Mouse (Mus musculus) cerebellum, adult 11 months (tissue): ENCODE results near the gene Gm26741.
"Not testable (repeated sequence)": the region's sequence is repeated elsewhere in the genome, so short reads cannot be mapped to it uniquely, and the experiment has no call there.

Experiments
- DNase-seq: peaks from one replicate; pipeline ENCODE4 v3.0.0; 2022

The Gm26741 gene

GRCm38 (mm10) chr10:52358467-52358866 is at the start of gene Gm26741:
Gm26741 (plus strand) TSS chr10:52358767.
- no peak for DNase-seq

- DNase-seq, result no peak
Measured at GRCm38 (mm10) chr10:52309196-52309595, 49.4 kb upstream of the Gm26741 start.

GRCm38 (mm10) chr10:52319506-52320286 is 38.9 kb upstream of the Gm26741 start:
- no peak for DNase-seq

GRCm38 (mm10) chr10:52321918-52322317 is 36.6 kb upstream of the Gm26741 start:
- DNase-seq, result no peak

GRCm38 (mm10) chr10:52331007-52331406 is 27.6 kb upstream of the Gm26741 start:
- DNase-seq, result peak; percentile 14

GRCm38 (mm10) chr10:52343324-52343723 is 15.2 kb upstream of the Gm26741 start:
- not testable (repeated sequence) for DNase-seq

GRCm38 (mm10) chr10:52353184-52353583 is 5.4 kb upstream of the Gm26741 start:
- DNase-seq, result no peak

GRCm38 (mm10) chr10:52360241-52360735 is 1.7 kb downstream of the Gm26741 start:
- DNase-seq, result peak; percentile 39

- no peak for DNase-seq
Measured at GRCm38 (mm10) chr10:52360862-52361609, 2.5 kb downstream of the Gm26741 start.

- no peak for DNase-seq
Measured at GRCm38 (mm10) chr10:52368376-52368775, 9.8 kb downstream of the Gm26741 start.

GRCm38 (mm10) chr10:52373834-52374233 is 15.3 kb downstream of the Gm26741 start:
- no peak for DNase-seq

GRCm38 (mm10) chr10:52374651-52375050 is 16.1 kb downstream of the Gm26741 start:
- no peak for DNase-seq

GRCm38 (mm10) chr10:52376422-52376821 is 17.9 kb downstream of the Gm26741 start:
- DNase-seq, result no peak

- DNase-seq, result no peak
Measured at GRCm38 (mm10) chr10:52377813-52378212, 19.2 kb downstream of the Gm26741 start.

- DNase-seq, result no peak
Measured at GRCm38 (mm10) chr10:52381321-52381801, 22.8 kb downstream of the Gm26741 start.

- DNase-seq, result peak; percentile 98
Measured at GRCm38 (mm10) chr10:52381845-52382591, 23.5 kb downstream of the Gm26741 start, which contains the start of gene Gopc. Gopc (minus strand) TSS chr10:52382124.

GRCm38 (mm10) chr10:52383022-52383421 is 24.5 kb downstream of the Gm26741 start:
- DNase-seq, result no peak

- DNase-seq, result no peak
Measured at GRCm38 (mm10) chr10:52383522-52383921, 25.0 kb downstream of the Gm26741 start.

- peak; percentile 40 for DNase-seq
Measured at GRCm38 (mm10) chr10:52384823-52385610, 26.4 kb downstream of the Gm26741 start.

- no peak for DNase-seq
Measured at GRCm38 (mm10) chr10:52387192-52387591, 28.6 kb downstream of the Gm26741 start.

GRCm38 (mm10) chr10:52388922-52389430 is 30.4 kb downstream of the Gm26741 start, which contains the start of gene Nepn:
Nepn (plus strand) TSS chr10:52388972.
- no peak for DNase-seq

GRCm38 (mm10) chr10:52389438-52389837 is 30.9 kb downstream of the Gm26741 start:
- no peak for DNase-seq
